Mouse (Mus musculus) cerebellum, postnatal 14 days (tissue): ENCODE measurements around the gene Vcan.
A peak's percentile ranks its signal among the peaks of the same experiment; 100 is the strongest.

Source experiments
- DNase-seq, 2 experiments: peaks; one replicate each; pipeline ENCODE4 v3.0.0; 2021; ENCODE audit warnings: mixed read lengths in 2 of 2

Vcan gene

GRCm38 (mm10) chr13:89720497-89720896 is 21.8 kb downstream of the Vcan start:
- no peak for DNase-seq

DNA sequence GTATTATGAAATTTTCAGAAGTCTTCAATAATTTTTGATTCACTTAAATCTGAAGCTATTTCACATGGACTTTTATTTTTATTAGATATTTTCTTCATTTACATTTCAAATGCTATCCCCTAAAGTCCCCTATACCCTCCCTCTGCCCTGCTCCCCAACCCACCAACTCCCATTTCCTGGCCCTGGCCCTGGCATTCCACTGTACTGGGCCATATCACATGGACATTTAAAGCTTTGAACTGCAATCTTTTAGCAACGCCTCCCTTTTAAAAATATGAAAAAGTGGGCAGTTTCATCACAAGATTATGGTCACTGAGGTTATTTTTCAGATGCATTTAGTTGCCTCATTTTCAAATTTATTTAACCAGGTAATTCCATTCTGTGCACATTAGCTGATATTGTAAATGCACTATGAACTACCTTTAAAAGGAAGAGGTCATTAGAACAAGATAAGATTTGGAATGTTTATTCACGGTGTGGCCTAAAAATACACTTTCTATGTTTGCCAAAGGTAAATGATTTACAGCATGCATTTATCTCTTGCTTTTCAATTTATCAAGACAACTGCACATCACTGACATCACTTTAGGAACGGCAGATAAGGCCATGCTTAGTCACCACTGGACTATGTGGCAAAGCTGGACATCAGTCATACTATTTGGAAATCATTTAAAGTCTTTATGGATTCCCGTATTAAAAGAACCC is 32.7 kb downstream of the Vcan start:
- no peak for DNase-seq

DNA sequence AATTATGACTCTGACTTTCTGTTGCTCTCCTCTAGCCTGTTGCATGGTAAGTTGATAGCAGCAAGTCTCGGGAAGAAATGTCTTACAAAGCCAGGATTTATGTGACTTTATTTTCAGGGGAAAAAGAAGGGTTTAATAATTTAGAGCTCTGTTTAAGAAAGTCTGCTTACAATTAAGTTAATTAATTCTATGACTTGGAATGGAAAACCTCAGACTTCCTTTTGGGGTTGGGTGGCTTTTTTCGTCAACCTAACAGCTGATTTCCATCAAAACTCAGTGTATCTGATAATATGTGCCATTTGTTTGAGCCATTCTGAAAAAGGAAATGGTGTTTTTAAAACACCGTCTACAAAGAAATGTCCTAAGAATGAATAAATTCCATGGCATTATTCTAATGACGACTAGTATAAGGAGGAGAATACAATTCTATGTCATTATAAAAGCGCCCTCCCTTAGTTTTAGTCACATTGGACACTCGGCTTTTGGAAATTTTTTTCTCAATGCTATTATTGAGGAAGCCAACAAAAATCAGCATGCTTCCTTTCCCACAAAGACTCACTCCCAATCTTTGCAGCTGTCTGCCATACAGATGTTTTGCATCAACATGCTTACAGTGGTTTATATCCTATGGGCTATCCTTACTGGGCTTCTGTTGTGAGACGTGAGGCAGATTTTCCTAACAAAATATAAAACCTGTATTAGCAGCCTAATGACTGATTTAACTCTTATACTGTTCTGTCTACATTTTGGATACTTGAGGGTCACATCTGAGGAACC is 34.0 kb downstream of the Vcan start:
- DNase-seq: no peak

DNA sequence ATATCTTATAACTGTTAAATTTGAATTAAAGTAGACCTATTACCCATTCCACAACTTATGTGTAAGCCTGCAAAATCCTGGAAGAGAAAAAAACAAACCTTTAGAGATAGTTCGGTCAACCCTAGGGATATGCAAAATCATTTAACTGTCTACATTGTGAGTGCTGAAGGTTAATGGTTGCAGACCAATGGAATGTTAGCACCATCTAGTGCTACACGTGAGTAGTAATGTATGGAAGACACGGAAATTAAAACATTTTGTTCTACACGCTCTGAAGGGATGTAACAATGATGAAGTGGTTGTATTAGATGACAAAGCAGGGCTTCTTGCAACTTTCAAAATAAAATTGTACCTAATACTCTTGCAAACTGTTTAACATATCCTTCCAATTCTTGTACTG is 39.9 kb downstream of the Vcan start:
- no peak for DNase-seq

DNA sequence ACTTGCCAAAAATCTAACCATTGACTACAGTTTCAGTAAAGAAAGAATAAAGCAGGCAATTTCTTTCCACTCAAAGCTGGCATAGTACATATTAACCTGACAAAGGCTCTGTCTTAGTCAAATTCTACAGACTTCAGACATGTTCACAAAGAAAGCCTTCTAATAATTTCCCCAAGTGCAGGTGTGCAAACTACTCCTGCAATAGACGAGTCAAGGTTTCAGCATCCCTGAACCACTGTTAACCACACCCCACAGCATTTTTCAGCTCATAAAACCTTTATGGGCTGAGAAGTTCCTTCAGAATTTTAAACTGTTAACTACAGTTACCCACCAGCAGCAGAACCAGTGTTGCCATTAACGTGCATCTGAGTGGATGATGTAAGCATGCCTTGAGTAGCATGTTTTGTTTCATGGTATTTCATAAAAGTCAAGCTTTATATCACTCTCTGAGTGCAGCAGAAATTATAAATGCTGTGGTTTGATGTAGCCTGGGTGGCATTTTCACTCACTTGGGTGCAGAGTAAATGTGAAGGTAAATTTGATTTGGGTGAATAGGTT is 42.2 kb downstream of the Vcan start:
- no peak for DNase-seq

DNA sequence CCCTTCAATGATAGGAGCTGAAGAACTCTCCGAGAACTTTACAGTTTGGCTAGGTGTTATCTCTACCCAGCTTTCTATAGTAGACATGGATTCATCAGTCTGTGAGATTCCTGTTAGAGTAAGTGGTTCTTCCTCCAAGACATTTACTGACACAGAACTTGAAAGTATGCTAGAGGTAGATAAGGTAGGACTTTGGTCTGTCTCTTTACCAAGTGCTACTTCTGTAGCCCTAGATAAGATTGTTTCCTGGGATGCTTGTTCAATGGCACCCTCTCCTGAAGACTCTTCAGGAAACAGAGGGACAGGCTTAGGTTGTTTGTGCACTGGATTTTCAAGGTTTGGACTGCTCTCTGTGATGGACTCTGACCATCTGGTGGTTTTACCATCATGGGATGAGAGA is 49.7 kb downstream of the Vcan start:
- no peak for DNase-seq

DNA sequence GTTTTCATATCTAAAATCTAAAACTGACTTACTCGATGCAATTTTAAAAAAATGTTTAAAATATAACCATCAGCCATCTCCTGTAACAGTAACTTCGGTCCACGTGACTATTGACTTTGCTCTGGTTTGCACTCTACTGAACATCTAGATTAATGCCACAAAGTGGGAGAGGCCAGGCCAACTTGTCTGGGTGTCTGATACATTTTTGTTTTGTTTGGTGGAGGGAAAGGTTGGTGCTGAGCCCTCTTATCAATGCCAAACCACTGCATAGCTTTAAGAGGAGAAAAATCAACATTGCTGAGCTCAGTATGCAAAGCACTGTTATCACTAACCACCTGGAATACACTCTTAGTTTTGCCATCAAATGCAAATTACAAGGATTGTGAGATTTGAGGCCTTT is 58.8 kb downstream of the Vcan start:
- no peak for DNase-seq

DNA sequence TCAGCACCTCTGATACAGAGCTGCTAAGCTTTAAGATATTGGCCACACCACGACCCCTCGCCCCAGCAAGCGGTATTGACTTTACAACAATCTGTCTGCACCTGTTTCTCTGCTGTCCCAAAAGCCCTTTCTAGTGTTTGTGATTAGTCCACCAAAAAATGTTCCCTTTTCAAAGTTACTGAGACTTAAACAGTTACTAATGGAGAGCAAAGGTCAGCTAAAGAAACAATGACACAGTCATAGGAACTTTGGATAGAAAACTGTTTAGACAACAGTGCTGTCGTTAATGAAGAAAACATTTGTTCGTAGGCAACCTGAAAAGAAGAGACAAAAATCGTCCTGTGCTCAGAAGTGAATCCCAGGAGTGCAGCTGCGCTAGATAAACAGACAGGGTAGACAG is 60.1 kb downstream of the Vcan start:
- DNase-seq: no peak

GRCm38 (mm10) chr13:89679756-89680155 is 62.6 kb downstream of the Vcan start:
- no peak for DNase-seq

DNA sequence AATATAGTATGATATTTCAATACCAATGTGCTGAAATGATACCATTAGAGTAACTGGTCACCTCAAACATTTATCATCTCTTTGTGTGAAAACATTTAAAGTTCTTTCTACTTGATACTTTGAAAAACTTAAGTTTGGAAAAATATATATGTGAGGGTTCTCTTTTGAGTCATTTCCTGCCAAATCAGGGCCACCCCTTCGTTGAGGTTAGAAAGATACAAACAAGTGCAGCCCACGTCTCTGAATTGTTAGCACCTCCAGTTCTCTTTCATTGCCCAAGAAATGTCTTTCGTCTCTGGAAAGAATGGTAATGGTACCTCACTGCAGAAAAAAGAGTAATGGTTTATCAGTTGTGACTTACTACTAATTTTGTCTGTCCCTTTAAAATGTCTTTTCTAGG is 71.8 kb downstream of the Vcan start:
- DNase-seq: no peak

DNA sequence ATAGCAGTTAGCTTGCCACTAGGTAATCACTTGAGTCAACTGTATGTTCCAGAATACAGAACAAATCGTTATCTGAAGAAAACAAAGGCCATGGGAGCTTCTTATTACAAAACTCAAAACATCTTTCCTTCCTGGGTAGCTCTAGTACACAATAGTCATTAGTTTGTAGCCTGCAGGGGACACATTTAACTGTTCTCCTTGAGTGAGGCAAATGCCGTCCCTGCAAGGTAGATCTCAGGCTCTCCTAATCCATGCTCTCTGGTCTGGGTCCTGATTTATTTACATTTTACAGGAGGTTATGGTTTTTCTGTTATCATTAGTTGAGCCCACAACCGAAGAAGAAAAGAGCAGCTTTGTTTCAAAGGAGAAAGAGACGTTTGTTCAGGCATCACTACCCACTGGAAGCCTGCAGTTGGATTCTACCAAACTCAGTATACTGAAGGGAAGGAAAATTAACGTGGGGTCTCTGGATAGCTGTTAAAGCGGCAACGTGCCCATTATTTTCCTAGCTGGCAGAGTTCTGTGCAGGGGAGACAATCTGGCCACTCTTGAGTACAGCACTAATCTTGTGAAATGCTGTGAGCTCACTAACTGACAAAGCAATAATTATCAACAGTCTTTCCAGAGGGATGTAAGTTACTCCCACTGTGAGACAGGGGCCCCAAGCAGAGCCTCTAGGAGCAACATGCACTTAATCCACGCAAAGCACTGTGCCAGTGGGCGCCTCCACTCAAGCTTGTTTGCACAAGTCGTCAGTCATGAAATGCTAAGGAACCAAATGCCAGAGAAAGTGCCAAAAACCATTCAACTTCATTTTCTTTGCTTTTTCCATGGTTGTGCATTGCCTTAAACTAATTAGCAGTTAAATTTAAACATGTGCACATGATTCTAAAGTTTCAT is 73.1 kb downstream of the Vcan start:
- DNase-seq: peak in 1 of 2 experiments; percentile 5

DNA sequence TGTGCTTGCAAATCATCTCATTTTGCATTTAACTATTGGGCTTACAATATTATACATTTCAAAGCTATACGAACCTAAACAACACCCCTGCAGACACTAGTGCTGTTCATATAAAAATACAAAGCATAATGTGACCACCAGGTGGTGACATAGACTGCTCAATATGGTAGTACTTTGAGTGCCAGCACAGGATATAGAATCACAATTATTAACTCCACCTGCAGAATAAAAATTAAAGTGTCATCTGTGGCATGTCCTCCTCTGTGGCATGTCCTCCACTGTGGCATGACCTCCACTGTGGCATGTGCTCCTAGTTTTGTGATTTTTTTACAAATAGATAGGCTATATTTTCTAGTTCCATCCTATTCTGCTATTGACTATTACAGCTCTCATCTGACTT is 74.2 kb downstream of the Vcan start:
- peak; percentile 51 to 53 for DNase-seq

DNA sequence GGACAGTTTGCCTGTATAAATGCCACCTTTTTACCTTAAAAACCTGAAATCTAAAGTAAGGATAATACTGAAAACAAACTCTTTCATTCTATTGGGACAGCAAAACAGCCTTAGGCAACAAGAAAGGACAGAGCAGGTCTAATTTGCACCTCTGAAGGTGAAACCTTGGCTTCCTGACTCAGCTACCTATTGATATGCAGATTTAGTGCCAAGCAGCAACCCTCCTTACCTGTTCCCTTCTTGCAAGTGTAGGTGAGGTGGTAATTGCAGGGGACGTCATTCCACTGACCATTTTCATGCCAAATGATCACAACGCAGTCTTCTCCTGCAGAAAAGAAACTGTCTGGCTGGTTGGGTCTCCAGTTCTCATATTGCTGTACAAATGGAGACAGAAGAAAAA is 80.6 kb downstream of the Vcan start:
- DNase-seq: no peak

GRCm38 (mm10) chr13:89657046-89657445 is 85.3 kb downstream of the Vcan start:
- no peak for DNase-seq

GRCm38 (mm10) chr13:89653279-89653678 is 89.0 kb downstream of the Vcan start:
- no peak for DNase-seq

- no peak for DNase-seq
These were observed 89.5 kb downstream of the Vcan start for GRCm38 (mm10) chr13:89652773-89653172.

- no peak for DNase-seq
These were observed 96.7 kb downstream of the Vcan start for GRCm38 (mm10) chr13:89645589-89645988.

GRCm38 (mm10) chr13:89637012-89637411 is 105.3 kb downstream of the Vcan start:
- DNase-seq: no peak

DNA sequence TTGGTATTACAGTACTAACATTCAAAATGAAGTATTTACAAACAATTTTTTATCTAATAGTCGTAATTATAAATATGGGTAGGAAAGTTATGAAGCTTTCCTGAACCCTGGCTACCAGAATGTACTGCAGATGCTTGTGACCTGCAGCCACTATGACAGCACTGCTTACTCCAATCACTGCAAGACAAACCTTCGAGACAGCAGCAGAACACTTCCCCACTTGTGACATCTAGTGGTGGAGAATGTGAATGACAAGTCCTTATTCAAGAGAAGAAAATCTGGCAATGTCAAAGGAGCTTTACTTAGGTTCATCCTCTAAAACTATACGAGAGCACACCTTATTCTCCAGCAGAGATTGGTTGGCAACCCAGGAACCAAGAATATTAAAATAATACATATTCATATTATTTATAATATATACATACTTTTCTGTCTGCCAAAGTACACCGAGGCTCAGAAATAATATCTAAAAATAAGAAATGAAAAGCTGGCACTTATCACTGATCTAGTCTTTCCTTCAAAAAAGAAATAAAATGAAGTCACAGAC is 108.1 kb downstream of the Vcan start:
- DNase-seq: peak; percentile 51 to 66

GRCm38 (mm10) chr13:89619064-89619463 is 123.2 kb downstream of the Vcan start:
- DNase-seq: no peak

DNA sequence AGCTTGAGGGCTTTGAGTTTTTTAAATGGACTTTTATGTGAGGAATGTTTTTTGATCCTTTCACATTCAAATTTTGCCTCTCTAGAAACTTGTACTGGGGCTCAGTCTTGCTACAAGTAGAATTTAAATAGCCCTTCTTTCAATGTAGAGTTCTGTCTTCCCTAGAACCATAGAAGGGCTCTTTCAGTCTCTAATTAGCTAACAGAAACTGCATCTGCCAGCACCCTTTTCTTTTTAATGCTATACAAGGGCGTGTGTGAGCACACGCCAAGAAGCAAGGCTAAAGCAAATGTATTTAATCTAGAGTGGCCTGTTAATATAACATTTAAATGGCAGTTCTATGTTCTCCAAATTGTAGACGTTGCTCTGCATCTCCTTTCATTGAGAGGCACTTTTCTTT is 134.9 kb downstream of the Vcan start:
- no peak for DNase-seq
